Mouse (Mus musculus): ENCODE results near the gene Ifih1. TPM values are rescaled to one million over a fixed set of nuclear protein-coding genes. Genes with fewer than 3 reads are reported as not detected.

The Ifih1 gene
- polyA plus RNA-seq, 1 experiment, result 0.08 TPM

GRCm38 (mm10) chr2:62574250-62574649 is 71.8 kb downstream of the Ifih1 start:
- Histone ChIP-seq H3K36me3 (ENCODE audit: control insufficient read depth) (no peaks in the 10 kb centered on the region), H3K4me1 (ENCODE audit: control insufficient read depth) (no peaks in the 10 kb centered on the region), H3K4me3 (replicated peaks) (no peak overlapping the region), H3K9me3 (ENCODE audit: control insufficient read depth, low read length) (no peaks in the 10 kb centered on the region), H3K27me3 (ENCODE audit: control insufficient read depth) (no peaks in the 10 kb centered on the region)
- TF ChIP-seq GATA1 (IDR thresholded peaks at IDR 0.05; ENCODE audit: low read length) (no peak), TAL1 (IDR thresholded peaks at IDR 0.05; ENCODE audit: low read length) (no peak)

DNA sequence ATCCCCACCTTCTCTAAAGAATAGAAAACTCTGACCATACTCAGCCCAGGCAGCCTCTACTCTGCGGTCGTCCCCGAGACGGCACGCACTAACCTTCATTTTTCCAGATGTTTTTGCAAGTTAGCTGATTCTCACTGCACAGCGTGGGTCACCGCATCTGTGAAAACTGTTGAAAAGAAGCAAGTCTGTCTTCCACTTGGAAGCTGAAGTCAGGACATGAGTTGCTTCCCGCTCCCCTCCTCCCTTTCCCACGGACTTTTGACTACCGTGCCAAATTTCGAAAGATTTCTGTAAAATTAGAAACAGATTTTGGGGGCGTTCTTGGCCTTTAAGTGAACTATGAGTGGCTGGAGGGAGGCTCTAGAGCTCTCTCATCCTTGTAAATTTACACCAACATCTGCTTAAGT is 72.3 kb downstream of the Ifih1 start, which contains the start of gene Fap:
TSS of gene Fap (minus strand) at position 323 of the 407 bp plus-strand sequence.
- Histone ChIP-seq H3K36me3 (ENCODE audit: control insufficient read depth) (no peaks in the 10 kb centered on the region), H3K9me3 (ENCODE audit: control insufficient read depth, low read length) (no peaks in the 10 kb centered on the region), H3K27me3 (ENCODE audit: control insufficient read depth) (no peaks in the 10 kb centered on the region), H3K4me3 (replicated peaks) (no peak within 1 kb of the TSS), H3K4me1 (ENCODE audit: control insufficient read depth) (no peaks in the 10 kb centered on the region)
- TF ChIP-seq TAL1 (IDR thresholded peaks at IDR 0.05; ENCODE audit: low read length) (no peak), GATA1 (IDR thresholded peaks at IDR 0.05; ENCODE audit: low read length) (no peak)

GRCm38 (mm10) chr2:62573099-62573752 is 72.8 kb downstream of the Ifih1 start:
- no peaks in the 10 kb centered on the region for H3K27me3 ChIP-seq (ENCODE audit: control insufficient read depth)
- no peaks in the 10 kb centered on the region for H3K36me3 ChIP-seq (ENCODE audit: control insufficient read depth)
- TF ChIP-seq GATA1 (IDR thresholded peaks at IDR 0.05; ENCODE audit: low read length), result no peak
- no peak for TF ChIP-seq TAL1 (IDR thresholded peaks at IDR 0.05; ENCODE audit: low read length)
- no peaks in the 10 kb centered on the region for H3K9me3 ChIP-seq (ENCODE audit: control insufficient read depth, low read length)
- H3K4me1 ChIP-seq (ENCODE audit: control insufficient read depth), result no peaks in the 10 kb centered on the region
- H3K4me3 ChIP-seq (replicated peaks), result no peak overlapping the region

DNA sequence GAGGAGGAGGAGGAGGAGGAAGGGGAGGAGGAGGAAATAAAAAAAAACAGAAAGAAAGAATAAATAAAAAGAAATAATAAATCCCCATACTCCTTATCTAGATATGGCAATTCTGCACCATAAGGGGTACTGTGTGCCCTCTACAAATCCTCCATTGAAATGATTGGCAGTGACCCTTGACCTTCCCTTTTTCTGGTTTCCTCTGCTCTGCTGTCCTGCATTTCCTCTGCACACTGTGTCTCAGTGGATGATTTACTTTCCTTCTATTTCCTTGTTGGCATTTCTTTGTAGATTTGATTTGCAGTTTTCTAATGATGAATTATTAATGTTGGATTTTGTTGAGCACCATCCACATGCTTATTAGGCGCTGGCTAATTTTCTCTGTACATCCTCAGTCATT is 81.4 kb downstream of the Ifih1 start:
- no peaks in the 10 kb centered on the region for H3K36me3 ChIP-seq (ENCODE audit: control insufficient read depth)
- TF ChIP-seq TAL1 (IDR thresholded peaks at IDR 0.05; ENCODE audit: low read length) (no peak), GATA1 (IDR thresholded peaks at IDR 0.05; ENCODE audit: low read length) (no peak)
- H3K9me3 ChIP-seq (ENCODE audit: control insufficient read depth, low read length), result no peaks in the 10 kb centered on the region
- H3K27me3 ChIP-seq (ENCODE audit: control insufficient read depth), result no peaks in the 10 kb centered on the region
- no peaks in the 10 kb centered on the region for H3K4me1 ChIP-seq (ENCODE audit: control insufficient read depth)
- H3K4me3 ChIP-seq (replicated peaks), result no peak overlapping the region

DNA sequence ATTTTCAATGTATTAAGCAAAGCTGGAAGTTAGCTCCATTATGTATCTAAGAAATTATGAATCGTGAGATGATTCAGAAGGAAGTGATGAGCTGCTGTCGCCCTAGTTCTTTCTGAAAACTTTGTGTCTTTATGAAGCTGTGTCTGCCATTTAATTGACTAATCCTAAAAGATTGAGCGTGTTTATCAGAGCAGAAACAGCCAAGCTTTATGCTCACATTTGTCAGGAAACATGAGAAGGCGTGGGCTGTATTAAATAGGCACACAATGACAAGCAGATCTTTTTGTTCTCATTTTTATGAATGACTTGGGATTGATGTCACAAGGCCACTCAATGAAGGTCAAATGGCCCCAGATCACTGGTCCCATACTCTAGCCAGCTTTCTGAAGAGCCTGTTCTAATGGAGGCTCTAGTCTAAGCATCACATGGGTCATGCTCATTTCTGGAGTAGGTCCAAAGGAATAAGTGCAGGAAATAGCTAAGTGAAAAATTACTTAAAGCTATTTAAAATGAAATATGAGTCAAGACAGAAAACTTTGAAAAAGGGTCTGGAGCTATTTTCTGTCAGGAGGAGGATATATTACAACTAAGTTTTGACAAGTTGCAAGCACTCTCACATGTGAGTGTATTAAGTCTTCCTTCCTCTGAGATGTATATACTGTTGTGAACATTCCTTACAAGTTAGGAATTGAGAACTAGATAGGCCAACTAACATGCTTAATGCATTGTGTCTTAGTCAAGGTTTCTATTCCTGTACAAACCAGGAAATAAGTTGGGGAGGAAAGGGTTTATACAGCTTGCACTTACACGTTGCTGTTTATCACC is 83.2 kb downstream of the Ifih1 start:
- H3K36me3 ChIP-seq (ENCODE audit: control insufficient read depth), result no peaks in the 10 kb centered on the region
- no peaks in the 10 kb centered on the region for H3K9me3 ChIP-seq (ENCODE audit: control insufficient read depth, low read length)
- no peak overlapping the region for H3K4me3 ChIP-seq (replicated peaks)
- no peaks in the 10 kb centered on the region for H3K4me1 ChIP-seq (ENCODE audit: control insufficient read depth)
- TF ChIP-seq TAL1 (IDR thresholded peaks at IDR 0.05; ENCODE audit: low read length), result no peak
- TF ChIP-seq GATA1 (IDR thresholded peaks at IDR 0.05; ENCODE audit: low read length), result no peak
- no peaks in the 10 kb centered on the region for H3K27me3 ChIP-seq (ENCODE audit: control insufficient read depth)

DNA sequence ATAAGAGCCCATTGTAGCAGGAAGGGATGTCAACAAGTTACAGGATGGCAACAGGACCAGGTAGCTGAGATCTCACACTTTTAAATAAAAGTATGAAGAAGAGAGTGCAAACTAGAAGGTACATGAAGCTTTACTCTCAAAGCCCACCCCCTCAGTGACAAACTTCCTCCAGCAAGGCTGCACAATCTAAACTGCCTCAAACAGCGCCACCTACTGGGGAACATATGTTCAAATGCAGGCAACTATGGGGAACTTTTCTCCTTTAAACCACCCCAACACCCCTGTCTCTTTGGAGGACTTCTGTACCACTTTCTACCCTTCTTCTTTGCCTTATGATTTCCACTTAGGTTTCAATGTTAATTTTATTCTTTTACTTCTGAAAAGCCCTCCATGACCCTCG is 88.6 kb downstream of the Ifih1 start:
- no peaks in the 10 kb centered on the region for H3K36me3 ChIP-seq (ENCODE audit: control insufficient read depth)
- no peaks in the 10 kb centered on the region for H3K27me3 ChIP-seq (ENCODE audit: control insufficient read depth)
- no peak overlapping the region for H3K4me3 ChIP-seq (replicated peaks)
- no peak for TF ChIP-seq GATA1 (IDR thresholded peaks at IDR 0.05; ENCODE audit: low read length)
- no peak for TF ChIP-seq TAL1 (IDR thresholded peaks at IDR 0.05; ENCODE audit: low read length)
- peaks cover 2% of the 10 kb centered on the region; the same call in 1 of the 2 replicates for H3K9me3 ChIP-seq (ENCODE audit: control insufficient read depth, low read length)
- no peaks in the 10 kb centered on the region for H3K4me1 ChIP-seq (ENCODE audit: control insufficient read depth)

- Histone ChIP-seq H3K36me3 (ENCODE audit: control insufficient read depth) (no peaks in the 10 kb centered on the region), H3K4me3 (replicated peaks) (no peak overlapping the region), H3K4me1 (ENCODE audit: control insufficient read depth) (no peaks in the 10 kb centered on the region), H3K9me3 (ENCODE audit: control insufficient read depth, low read length) (peaks cover 2% of the 10 kb centered on the region; the same call in 1 of the 2 replicates), H3K27me3 (ENCODE audit: control insufficient read depth) (no peaks in the 10 kb centered on the region)
- no peak for TF ChIP-seq GATA1 (IDR thresholded peaks at IDR 0.05; ENCODE audit: low read length)
Observed at GRCm38 (mm10) chr2:62556349-62556748, 89.7 kb downstream of the Ifih1 start.

- no peaks in the 10 kb centered on the region for H3K36me3 ChIP-seq (ENCODE audit: control insufficient read depth)
- no peak overlapping the region for H3K4me3 ChIP-seq (replicated peaks)
- no peaks in the 10 kb centered on the region for H3K9me3 ChIP-seq (ENCODE audit: control insufficient read depth, low read length)
- TF ChIP-seq TAL1 (IDR thresholded peaks at IDR 0.05; ENCODE audit: low read length), result no peak
- TF ChIP-seq GATA1 (IDR thresholded peaks at IDR 0.05; ENCODE audit: low read length), result no peak
- no peaks in the 10 kb centered on the region for H3K27me3 ChIP-seq (ENCODE audit: control insufficient read depth)
- H3K4me1 ChIP-seq (ENCODE audit: control insufficient read depth), result no peaks in the 10 kb centered on the region
Observed at GRCm38 (mm10) chr2:62549659-62550058, 96.4 kb downstream of the Ifih1 start.

DNA sequence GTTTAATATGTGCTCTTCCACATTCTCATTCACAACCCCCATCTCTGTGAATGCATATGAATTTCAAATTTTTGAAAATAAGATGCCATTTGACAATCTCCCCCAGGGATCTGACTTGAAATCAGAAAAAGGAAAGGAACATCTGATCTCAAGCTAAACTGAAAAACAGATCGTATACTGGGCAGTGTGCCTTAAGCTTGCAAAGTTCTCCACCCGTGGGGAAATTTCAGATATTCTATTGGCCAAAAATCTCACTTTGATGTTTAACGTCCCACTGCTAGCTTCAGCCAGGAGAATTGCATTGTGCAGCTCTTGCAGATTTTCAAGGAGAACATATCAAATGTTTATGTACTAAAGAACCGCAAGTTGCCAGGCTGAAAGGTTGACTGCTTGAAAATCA is 96.9 kb downstream of the Ifih1 start:
- H3K27me3 ChIP-seq (ENCODE audit: control insufficient read depth), result no peaks in the 10 kb centered on the region
- no peaks in the 10 kb centered on the region for H3K9me3 ChIP-seq (ENCODE audit: control insufficient read depth, low read length)
- TF ChIP-seq TAL1 (IDR thresholded peaks at IDR 0.05; ENCODE audit: low read length) (no peak), GATA1 (IDR thresholded peaks at IDR 0.05; ENCODE audit: low read length) (no peak)
- no peaks in the 10 kb centered on the region for H3K4me1 ChIP-seq (ENCODE audit: control insufficient read depth)
- no peak overlapping the region for H3K4me3 ChIP-seq (replicated peaks)
- no peaks in the 10 kb centered on the region for H3K36me3 ChIP-seq (ENCODE audit: control insufficient read depth)

Measured in erythroblast, embryonic 14.5 days (primary cell).